Mouse (Mus musculus) retina, postnatal 7 days (tissue): ENCODE data around the gene Camkmt.

ENCODE experiments used
- DNase-seq: peaks from one replicate; pipeline ENCODE4 v3.0.0-alpha.2; 2012; ENCODE audit warnings: low read depth, low spot score

Camkmt gene

DNA sequence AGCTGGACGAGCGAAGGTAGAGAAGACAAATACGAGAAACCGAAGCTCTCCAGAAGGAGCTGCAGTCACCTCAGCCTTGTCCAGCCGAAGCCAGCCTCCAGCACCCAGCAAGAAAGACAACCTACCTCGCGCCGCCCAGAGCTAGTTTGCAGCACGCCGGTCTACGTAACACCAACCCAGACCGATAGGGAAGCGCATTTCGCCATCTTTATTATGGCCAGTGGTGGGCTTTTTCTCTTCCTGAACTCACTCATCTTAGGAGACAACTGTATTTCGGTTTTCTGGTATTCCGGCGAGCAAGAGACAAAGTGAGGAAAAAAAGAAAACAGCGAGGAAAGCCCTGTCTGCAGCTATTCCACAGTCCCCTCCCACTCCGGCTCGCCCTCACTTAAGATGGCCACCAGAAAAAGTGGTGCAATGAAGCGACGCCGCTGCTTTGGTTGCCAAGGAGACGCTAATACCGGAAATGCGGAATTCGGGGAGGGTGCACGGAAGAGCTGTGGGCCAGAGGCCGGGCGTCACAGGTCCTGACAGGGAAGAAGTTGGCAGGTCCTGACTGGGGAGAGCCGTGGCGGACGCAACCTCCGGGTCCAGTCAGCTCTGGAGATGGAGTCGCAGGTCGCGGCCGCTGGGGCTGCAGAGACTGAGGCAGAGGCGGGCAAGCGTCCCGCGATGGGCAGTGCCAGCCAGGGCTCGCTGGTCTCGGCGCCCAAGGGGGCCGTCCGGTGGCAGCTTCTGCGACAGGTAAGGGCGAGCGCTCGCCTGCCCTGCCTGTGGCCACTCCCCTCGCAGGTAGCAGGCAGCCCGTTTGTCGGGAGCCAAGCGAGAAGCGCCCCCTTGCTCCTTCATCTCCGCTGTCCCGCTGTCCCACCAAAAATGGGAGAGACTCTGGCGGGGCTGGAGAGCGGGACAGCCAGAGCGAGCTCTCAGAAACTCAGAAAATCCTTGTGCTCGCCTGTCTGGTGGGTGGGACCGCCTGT lies at the start of gene Camkmt, which contains the start of gene Prepl:
TSS of gene Camkmt (plus strand) at position 433 of the 980 bp plus-strand sequence.
TSS of gene Prepl (minus strand) at position 122 of the 980 bp plus-strand sequence.
- DNase-seq: peak; percentile 98

DNA sequence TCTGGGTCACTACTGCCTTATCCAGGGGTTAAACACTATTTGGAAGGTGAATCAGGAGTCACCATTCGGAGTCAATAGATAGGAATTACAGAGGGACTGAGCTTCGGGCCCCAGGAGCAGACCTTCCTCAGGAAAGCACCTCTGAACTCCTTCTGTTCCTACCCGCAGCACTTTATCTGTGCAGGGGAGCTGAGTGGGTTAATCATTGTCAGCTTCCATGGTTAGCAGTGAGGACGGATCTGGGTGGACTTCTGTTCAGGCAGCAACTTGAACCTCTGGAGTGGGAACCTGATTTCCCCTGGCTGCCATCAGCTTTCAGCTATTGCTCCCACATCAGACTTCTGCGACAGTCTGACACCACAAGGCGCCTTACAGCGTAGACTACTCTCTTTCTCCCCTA lies 49.4 kb upstream of the Camkmt start:
- no peak for DNase-seq

DNA sequence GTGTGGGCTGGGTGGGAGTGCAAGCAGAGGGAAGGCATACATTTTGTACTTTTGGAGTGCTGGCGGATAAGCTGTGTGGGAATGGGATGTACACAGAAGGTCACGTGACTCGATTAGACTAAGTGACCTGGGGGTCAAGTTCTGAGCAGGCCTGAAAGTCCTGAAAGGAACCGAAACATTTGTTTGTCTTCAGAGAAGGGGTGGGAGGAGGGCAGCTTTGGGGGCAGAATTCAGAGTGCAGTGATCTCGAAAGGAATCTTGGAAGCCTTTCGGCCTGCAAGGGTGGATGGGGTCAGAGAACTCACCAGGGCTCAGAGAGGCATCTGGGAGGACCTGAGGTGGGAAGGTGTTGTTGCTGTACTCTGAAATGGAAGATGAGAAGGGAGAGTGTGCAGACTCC lies 47.9 kb upstream of the Camkmt start:
- DNase-seq: no peak

DNA sequence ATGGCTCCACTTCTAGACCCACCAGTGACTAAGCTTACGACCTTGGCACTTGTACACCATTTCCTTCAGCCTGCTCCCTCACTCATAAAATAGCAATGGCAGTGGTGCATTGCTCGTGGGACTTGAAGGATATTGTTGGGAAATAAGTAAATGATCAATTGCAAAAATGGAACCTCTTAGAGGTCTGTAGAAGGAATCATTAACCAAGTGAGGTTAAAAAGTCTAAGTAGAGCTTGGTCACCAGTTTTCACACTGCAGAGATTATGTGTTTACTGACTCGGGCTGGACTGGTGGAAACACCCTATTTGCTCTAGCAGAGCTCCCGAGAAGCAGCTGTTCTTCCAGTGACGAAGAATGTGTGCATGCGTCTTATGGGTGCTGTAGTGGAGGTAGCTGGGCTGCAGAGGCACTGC lies 46.9 kb upstream of the Camkmt start:
- DNase-seq: no peak

DNA sequence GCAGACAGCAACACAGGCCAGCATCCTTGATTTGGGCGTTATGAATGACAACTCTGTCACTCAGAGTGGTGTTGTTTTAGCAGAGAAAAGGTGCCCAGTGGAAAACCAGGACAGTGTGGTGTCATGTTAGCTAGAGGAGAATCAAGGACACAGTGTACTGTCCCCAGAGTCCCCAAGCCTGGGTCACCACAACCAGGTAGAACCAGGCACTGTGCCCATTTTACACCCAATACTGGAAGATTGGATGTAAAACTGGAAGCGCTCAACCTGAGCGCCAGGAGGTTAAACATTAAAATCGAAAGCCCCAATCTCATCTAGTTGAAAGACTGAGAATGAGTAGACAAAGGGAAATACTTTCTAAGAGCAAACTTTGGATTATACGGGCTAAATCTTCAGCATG lies 45.9 kb upstream of the Camkmt start:
- DNase-seq: no peak

DNA sequence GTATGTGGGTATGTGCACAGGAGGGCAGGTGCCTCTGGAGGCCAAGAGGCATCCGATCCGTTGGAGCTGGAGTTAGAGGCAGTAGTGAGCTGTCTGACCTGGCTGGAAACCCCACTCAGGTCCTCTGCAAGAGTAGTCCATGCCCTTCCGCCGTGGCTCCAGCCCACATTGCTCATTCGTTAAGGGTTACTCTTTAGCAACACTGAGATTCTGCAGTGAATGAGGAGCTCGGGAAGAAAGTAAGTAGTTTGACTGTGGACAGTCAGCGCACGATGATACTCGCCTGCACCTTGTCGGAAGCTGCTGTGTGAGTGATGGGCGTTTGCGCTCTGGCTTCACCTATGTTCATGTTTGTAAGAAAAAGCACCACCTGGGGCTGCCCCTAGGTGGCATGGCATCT lies 45.2 kb upstream of the Camkmt start:
- DNase-seq: no peak

DNA sequence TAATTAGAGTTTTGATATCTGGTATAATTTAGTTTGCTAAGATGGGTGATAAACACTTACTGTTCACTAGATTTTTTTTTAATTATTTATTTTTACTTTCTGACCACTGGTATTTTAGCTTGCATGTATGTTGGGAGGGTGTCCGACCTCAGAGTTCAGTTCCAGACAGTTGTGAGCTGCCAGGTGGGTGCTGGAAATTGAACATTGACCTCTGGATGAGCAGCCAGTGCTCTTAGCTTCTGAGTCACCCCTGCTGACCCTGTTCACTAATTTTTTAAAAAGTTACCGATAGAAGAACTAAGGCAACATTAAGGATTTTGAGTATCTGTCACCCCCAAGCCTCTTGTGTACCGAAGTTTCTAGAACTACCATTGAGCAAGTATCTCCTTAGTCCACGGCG lies 42.0 kb upstream of the Camkmt start:
- no peak for DNase-seq

DNA sequence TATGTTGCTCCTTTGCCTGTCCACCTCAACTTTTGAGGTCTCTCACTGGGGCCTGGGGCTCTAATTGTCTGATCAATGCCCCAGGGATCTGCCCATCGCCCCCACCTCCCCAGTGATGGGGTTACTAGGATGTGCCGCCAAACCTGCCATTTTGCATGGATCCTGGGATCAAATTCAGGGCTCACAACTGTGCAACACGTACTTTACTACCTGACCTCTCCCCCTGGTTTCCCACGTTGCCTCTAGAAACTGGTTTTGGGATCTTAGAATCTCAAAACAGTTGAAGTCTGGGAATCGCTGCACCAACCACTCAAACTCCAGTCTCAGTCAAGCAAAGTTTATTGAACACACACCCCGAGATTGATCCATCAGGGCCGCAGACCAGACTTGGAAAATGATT lies 32.1 kb upstream of the Camkmt start:
- no peak for DNase-seq

DNA sequence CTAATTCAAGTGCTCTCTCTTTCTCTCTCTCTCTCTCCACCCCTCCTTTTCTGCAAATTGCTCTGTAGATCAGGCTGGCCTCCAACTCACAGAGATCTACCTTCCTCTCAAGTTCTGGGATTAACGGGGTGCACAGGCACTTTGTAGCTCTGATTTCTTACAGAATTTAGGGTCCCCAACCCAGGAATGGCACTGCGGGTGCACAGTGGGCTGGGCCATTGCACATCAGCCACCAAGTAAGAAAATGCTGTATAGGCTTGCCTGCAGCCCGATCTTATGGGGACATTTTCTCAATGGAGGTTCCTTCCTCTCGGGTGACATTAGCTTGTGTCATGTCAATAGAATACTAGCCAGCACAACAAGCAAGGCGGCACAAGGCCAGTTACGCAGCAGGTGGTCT lies 31.2 kb upstream of the Camkmt start:
- no peak for DNase-seq

DNA sequence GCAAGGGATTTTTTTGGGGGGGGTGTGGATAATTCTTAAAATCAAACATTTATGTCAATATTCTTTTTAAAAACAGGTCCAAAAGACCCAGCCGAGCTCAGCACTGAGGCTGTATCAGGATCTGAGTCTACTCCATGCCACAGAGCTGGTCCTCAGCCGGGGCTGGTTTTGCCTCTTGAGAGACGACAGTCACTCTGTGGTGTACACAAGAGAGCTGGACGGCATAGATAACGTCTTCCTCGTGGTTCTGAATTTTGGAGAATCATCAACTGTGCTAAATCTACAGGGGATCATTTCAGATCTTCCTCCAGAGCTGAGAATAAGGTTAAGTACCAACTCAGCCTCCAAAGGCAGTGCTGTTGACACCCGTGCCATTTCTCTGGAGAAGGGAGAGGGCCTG lies 26.8 kb upstream of the Camkmt start:
- DNase-seq: no peak

DNA sequence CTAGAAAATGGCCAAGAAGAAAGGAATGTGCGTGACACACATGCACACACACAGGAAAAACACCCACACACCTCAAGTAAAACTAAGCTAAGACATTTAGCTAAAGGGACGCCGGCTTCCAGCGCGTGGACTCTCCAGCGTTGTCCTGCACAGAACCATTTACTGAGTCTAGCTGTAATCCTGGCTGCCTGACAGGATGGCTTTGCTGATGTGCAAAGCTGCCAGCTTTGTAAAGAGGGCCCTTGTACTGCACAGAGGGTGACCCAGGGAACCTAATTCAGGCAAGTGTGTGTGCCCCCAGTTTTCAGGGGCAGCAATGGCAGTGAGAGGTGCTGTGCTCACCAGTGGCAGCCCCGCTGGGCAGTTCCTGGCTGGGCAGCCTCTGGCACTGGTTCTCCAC lies 23.0 kb upstream of the Camkmt start:
- no peak for DNase-seq

DNA sequence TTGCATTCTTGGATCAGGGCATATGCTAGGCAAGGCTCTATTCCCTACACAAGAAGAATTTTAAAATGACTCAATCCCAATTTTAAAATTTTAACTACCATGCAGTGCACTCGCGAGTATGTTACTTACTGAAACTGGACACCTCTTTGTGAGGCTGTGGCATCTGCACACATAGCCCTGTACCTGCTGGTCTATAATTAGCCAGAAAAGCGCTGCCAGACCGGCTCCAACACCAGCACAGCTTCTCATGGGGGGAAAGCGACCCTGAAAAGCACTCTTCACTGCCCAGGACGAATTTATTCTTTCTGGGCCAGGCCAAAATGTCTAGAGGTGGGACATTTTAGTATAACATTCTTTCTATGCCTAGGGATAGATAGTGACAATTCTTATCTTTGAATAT lies 19.7 kb upstream of the Camkmt start:
- DNase-seq: no peak

DNA sequence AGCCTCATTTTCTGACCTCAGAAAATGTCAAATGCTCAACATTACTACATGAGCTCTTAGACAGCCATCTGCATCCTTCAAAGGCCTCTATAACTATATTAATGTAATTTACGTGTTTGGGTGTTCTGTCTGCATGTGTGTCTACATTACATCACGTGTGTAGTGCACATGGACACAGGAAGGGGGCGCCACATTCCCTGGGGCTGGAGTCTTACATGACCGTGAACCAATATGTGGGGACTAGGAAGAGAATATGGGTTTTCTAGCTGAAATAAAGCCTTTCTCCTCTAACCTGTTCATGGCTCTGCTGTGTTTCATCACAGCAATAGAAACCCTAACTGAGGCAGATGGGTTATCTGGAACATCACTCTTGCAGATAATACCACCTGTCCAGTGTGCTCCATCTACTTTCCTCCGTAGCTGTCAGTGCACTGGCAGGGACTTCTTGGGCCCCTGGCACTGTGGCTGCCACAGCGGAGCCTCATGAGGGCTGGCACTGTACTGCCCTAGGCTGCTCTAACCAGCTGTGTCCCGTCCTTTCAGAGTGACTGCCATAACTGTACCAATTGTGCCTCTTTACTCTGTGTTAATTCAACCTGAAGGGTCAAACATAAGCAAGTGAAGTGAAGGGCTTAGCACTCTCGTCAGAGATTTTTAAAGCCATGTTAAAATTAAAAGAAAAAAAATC lies 19.1 kb upstream of the Camkmt start:
- no peak for DNase-seq

DNA sequence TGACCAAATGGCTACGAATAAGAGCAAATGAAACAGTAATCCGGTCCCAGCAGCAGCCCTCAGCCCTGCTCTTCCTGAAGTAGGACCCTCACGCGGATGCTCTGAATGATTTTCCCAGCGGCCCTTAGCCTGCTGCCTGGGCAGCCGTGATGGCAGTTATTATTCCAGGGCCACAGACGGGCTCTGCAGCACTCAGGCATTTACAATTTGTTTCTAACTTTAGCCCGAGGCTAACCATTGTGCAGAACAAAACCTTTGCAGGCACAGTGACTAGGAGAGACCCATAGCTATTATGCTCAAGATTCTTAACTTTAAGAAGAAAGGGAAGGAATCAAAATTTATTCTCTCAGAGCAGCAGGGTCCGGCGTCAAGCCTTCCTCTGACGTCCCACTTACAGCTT lies 18.0 kb upstream of the Camkmt start:
- DNase-seq: no peak

DNA sequence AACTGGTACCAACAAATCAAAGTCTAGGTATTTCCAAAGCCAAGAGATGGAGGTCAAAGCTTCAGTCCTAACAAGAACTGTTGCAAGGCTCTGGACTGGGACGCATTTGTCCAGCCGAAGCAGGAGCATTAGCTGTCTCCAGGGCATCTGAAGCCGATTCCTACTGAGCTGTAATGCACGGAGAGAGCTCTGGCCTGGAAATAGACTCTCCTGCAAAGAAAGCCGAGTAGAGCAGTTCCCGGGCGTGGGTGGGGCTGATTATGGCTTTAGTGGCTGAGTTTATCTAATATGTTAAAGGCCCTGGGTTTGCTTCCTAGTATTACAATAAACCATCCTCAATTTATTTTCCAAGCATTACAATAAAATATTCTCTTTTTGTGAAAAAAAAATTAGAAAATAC lies 17.1 kb upstream of the Camkmt start:
- no peak for DNase-seq

DNA sequence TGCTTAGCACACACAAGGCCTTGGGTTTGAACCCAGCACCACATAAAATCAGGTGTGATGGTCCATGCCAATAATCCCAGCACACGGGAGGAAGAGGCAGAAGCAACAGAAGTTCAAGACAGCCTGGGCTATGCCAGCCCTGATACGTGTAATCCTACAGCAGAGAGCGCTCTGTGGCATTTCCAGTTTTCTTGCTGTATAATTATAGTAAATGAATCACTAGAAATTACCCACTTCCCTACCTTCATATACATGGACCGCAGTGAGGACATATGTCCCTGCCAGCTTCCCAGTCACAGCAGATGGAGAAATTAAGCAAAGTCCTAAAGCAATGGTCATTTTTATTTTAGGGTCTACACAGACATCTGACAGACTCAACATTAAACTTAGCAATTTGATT lies 16.3 kb upstream of the Camkmt start:
- no peak for DNase-seq

DNA sequence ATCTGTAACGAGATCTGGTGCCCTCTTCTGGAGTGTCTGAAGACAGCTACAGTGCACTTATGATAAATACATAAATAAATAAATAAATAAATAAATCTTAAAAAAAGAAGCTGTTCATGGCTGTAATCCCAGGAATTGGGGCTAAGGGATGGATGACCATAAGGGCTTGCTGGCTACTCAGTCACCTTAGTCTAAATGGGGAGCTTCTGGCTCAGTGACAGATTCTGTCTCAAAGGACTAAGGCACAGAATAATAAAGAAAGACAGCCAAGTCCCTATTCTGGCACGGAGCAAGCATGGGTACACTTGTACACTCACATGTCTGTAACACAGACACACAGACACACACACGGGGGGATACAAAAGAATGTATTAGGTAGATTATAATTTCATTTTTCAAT lies 11.1 kb upstream of the Camkmt start:
- DNase-seq: no peak

DNA sequence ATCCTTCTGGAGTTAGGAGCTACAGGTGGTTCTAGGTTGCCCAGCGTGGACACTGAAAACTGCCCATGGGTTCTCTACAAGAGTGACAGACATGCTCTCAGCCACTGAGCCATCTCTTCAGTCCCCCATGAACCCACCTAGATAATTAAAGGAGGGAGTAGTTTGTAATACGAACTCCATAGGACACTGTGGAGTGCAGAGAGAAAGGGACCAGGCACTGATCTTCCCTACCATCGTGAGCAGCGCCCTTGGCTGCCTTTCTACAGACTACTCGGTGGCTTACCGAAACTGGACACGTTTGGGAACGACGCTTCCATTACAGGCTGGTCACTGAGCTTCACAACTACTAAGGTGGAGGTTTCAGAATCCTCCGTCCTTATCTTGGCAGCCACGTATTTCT lies 9.6 kb upstream of the Camkmt start:
- DNase-seq: no peak

DNA sequence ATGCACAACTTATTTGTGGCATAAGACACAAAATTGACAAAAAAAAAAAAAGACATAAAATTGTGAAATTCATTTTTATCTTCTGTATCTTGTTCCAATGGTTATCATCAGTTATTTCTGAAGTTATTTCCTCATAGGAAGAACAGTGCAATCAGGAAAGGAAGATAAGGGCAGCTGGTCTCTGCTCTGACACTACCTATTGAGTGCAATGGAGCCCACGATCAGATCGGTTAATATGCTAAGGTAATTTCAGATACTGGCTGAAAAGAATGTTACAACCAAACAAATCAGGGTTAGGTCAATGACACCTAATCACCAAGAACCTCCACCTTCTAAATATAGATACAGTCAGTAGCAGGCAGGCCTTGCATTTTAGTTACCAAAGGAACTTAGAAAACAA lies 5.0 kb upstream of the Camkmt start:
- no peak for DNase-seq

DNA sequence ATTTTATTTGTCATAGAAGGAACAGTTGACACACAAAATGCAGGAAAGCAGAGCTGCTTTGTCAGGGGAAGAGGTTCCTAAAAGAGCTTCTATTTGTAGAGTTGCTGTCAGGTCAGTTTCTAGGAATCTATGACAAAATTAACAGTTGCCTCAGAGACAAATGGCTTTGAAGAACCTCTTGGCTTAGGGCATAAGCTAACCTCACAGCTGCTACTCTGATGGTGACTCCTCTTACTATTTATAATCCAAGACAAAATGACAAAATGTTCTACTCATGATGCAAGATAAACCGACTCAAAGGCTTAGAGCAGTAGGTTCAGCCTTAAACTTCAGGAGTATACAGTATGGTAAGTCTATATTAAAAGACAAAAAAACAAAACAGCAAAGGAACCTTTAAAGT lies 3.9 kb upstream of the Camkmt start:
- no peak for DNase-seq

DNA sequence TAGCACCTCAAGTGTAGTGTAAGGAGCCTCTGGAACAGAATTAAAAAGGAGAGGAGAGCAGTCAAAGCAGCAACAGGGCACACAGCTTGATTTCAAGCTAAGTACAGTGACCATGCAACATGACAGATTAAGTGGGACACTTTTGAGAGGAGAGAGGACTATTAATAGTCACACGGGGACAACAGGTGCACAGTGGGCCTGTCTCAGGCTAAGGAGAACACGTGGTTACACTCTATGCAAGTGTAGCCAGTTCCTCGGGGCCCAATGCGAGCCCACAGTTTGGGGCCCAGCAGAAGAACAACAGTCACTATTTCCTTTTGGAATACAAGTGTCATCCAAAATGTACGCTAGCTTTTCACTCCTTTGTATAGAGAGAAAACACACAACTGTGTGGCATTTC lies 2.8 kb upstream of the Camkmt start:
- DNase-seq: no peak

DNA sequence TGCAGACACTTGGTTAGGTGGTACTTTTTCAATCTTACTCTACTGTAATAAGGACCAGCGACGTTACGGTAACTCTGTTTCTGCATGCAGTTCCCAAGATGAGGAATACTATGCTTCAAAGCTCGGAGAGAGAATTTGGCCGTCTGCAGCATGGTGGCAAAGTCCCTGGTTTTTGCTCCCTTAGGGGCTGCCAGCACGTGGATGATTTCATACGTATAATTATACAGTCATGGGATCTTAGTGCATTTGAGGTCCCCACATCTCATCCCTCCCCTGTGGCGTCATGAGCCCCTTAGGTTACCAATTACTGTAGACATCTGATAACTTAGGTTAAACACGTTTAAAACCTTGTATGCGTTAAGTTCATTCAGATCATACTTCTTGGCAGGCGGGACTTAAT lies 2.0 kb upstream of the Camkmt start:
- no peak for DNase-seq

DNA sequence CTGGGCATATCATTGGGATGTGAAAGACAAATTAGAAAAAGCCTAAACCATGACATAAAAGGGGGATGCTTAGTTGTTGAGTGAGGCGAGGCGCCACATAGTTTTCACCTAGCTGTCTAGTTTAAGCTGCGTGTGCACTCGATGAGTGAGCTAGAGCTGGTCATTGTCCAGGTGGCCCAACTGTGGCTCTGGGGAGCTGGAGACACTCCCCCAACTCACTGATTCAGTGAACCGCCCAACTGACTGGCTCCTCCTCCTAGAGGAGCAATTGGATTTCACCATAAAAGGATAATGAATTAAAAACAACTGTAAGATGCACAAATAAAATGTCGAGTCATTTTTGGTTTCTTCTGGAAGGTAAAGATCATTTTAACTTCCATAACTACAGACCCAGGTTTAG lies 1.3 kb upstream of the Camkmt start:
- DNase-seq: no peak
